Mouse (Mus musculus) kidney, postnatal 10 days (tissue): ENCODE data around the gene Lysmd3.
"Not testable (repeated sequence)": the region's sequence is repeated elsewhere in the genome, so short reads cannot be mapped to it uniquely, and the experiment has no call there.

Experiments used
- DNase-seq: peaks from one replicate; pipeline ENCODE4 v3.0.0; 2021; ENCODE audit warnings: mixed read lengths

Gene Lysmd3

DNA sequence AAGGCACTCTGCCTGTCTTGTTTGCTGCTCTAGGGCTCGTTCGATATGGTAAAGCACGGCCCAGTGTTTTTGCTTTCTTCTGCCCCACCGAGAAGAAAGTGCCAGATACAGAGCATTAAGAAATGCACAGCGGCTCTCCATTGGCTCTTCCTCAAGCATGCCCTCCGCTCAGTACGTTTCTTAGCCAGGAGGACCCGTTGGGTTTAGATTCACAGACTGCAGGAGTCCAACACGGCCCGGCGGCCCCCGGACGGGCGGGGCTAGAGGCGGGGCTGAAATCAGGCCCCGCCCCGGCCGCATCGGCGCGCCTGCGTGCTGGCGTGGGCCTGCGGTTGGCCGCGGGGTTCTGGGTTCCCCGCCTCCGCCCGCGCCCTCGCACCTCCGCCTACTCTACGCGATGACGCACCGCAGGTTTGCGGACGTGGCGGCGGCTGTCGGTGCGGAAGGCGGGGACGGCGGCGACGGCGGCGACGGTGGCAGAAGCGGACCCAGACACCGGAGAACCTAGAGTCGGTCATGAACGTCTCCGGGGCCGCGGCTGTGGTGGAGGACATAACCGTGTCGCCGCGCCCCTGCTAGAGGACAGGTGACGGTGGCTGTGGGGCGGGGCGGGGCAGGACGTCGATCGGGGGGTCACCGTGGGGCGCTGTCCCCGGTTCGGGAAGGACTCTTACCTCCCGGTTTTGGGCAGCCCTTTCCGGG, at the start of gene Lysmd3:
Gene Lysmd3, plus strand, starts transcription at position 313 of the 702 bp plus-strand sequence.
- DNase-seq, result peak; percentile 97

DNA sequence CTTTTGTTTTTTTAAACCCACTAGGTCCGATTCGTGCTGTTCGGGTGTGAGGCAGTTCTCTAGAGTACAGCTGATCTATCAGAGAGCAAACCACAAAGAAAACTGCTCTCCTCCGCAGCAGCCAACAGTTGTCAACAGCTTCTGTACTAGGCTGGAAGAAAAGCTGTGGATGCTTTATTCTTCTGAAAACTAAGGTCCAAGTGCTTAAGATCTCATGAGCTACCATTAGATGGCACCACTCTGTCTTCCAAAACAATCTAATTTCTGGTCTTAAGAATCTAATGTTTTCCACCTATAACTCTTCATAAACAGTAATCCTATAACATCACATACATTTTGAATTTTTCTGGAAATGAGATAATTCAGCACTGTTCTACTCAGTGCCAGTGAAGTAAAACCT, 47.1 kb upstream of the Lysmd3 start:
- no peak for DNase-seq

DNA sequence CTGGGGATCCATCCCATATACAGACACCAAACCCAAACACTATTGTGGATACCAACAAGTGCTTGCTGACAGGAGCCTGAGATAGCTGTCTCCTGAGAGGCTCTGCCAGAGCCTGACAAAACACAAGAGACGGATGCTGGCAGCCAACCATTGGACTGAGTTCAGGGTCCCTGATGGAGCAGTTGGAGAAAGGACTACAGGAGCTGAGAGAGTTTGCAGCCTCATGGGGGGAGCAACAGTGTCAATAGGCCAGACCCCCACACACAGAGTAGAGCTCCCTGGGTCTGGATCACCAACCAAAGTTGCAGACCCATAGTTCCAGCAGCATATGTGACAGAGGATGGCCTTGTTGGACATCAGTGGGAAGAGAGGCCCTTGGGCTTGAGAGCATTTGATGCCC, 29.6 kb upstream of the Lysmd3 start:
- DNase-seq, result not testable (repeated sequence)

DNA sequence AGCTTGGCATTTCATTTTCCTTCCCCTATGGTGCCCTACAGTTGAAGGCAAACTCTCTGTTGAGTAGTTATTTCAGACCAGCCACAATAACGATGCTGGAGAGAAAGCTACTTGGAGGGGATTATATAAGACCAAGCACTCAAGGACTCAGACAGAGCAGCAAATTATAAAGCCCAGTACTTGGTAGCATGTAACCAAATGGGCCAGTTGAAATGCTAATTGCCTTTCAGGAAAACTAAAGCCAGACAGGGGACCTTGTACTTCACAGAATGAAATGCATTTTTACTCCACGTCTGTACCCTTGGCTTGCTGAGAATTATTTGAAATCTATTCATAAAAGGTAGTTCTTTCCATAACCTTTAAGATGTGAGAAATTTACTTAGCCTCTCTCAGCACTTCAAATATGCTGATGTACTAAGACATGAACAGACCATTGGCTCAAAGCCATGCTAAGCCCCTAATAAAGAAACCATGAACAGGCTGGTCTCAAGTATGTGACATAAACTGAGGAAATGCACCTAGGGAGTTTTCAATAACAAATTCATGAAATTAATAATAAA, 28.8 kb upstream of the Lysmd3 start:
- no peak for DNase-seq

DNA sequence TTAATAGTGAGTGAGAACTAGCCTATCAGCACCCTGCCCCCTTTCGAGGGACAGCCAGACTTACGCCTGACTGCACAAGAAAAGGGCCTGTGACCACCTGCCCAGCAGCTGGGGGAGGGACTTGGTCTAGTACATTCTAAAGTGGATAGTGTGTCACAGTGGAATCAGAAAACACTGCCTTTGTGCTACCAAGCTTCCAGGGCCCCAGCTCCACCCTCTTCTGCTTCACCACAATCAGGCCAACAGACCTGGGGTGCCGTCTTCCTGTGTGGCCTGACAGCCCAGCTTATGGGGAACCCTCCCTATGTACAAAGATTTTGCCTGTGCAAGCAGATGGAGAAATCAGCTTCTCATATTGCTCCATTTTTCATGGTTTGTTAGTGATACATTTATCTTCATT, 28.1 kb upstream of the Lysmd3 start:
- DNase-seq, result no peak

DNA sequence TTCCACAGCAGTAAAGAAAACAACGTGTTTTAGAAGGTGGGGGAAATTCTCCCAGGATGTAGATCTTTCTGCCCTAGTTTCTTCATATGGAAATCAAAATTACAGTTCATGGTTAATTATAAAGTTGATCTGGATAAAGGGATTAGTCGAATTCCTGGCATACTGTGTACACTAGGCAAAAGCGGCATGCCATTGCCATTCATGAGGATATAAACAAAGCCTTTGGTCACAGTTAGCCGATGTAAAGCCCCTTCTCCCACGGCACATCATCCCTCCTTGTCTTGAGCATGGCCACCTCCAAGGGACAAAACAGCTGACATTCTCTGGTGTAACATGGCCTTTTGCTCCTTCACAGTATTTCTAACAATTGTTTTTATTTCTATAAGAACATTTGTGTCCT, 26.9 kb upstream of the Lysmd3 start:
- DNase-seq, result no peak

DNA sequence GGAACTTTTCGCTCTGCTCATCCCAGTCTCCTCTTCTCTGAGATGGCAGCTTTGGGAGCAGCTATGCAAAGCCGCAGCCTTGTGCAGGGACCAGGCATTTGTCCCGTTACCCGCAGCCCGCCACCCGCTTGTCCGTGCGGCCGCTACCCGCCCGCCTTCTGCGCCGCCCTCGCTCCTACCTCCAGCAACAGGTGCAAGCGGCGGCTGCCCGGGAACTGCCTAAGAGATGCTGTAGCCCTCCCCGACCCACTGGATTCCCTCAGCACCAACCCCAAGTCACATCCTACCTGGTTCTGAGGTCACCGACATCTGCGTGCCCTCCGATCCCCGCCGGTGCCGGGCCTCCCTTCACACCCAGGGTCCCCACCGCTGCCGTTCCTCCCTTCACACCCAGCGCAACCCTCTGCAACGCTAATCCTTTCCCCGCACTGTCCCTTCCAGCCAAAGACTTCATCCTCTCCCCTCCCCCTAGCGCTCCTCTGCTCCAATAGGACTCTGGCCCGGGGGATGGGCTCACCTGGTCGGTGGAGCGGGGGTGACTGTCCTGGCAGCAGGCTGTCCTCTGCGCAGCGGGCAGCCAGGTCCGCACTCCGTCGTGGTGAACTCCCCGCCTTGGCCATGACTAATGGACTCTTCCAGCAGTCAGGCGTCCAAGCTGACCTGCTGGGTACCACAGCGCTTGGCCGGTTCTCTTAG, 24.6 kb upstream of the Lysmd3 start, which contains the start of gene Adgrv1:
Gene Adgrv1, minus strand, starts transcription at position 435 of the 696 bp plus-strand sequence.
- DNase-seq, result peak; percentile 81

DNA sequence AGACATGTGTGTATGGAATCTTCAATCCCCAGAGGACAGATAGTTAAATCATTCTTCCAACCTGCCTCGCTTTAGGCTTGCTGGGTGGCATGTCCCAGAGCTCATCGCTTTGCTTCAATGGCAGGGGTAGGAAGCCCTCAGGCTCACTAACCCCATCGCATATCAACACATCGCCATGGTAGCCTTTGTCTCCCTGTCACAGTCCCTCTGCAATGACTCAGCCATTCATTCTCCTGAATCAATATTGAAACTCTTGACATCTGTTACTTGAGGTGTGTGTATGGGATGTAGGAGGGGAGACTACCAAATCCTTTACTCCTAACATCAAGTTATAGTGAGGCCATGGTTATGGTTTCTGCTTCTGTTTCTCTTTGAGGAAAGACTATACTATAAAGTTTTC, 17.8 kb upstream of the Lysmd3 start:
- DNase-seq, result no peak

DNA sequence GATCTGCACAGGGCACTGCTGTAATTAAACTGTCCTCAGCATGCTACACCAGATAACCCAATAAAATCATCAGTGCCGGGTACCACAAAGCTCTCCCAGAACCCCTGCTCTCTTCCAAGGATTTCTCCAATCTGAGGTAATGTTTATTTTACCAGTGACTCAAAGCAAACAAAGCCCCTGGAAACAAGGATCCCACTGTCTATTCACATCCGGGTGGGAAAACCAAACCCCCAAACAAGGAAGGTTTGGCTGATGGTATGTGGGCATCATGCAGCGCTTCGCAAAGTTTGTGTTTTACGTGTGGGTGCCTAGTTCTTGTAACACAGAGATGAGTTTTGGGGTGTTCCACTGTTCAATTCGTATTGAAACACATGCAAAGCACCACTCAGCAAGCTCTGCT, 16.6 kb upstream of the Lysmd3 start:
- no peak for DNase-seq

DNA sequence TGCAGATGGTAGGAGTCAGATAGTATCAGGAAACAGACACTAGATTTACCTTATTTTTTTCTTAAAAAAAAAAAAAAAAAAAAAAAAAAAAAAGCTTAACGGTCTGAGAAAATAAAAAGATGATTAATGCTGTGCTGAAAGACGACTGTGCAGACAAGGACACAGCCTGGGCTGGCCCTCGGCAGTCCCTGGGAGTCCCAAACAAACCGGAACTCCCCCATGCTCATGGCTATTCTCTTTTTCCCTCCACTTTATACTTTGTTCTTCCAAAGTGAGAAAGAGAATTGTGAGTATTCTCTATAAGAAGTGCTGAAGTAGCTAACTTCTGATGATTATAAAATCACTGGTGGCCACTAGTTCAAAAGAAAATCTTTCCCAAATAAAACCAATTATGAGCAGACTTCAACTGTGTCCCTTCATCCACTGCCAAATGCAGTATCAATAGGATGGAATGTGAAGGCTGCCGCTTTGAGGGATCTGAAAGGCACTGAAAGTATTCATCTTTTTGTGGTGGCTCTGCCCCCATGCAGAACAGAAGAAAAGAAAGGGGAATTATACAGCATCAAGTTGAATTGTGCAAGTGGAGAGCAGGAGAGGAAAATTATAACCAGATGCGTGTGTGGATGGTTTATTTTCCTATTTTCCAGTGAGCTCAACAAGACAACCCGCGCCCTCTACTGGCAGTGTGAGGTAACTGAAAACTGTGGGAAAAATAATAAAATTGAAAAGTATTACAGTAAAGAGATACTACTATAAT, 16.0 kb upstream of the Lysmd3 start:
- DNase-seq, result peak; percentile 67

DNA sequence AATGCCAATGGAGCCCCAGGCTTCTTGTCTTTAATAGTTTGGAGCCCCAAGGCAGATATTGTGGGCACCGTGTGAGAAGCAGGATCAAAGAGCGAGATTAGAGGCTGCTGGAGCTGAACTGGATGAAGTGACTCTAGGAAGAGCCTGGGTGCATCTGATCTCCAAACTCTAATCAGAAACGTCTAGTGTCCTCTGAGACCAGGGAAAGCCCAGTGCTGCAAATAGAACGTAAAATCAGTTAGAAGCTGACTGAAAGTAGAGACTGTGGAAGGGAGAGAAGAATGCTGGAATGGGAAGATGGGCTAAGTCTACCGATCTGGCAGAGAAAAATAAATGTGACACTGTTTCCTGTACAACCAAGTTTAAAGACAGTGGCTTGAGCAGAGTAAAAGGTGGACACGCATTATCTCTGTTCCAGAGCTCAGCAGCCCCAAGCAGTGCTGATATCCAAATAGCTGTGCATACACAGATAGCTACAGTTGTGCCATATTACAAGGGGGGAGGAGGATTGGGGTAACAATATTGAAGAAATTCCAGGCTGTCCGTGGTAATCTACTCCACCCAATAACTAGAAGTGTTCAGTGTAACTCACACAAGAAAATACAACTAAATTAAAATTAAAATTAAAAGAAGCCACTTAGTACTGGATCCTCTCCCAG, 14.8 kb upstream of the Lysmd3 start:
- no peak for DNase-seq

DNA sequence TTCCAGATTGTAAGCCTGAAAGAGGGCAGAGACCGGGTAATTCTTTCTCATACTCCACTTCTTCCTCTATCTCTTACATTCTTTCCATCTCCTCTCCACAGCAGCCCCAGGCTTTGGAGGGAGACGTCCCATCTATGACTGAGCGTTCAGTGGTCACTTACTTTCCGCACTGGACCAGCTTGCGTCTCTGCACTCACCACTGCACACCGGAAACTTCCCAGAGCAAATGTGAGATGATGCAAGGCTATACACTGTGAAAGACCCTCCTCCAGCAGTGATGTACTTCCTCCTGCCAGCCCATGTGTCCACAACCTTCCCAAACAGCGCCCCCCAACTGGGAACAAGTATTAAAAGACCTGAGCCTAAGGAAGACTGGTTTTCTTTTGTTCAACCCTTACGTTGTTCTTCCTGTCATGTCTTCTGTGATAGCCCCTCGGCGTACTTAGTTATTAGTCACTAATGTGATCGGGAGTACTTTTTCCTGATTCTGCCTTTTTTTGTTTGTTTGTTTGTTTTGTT, 13.4 kb upstream of the Lysmd3 start:
- DNase-seq, result no peak

DNA sequence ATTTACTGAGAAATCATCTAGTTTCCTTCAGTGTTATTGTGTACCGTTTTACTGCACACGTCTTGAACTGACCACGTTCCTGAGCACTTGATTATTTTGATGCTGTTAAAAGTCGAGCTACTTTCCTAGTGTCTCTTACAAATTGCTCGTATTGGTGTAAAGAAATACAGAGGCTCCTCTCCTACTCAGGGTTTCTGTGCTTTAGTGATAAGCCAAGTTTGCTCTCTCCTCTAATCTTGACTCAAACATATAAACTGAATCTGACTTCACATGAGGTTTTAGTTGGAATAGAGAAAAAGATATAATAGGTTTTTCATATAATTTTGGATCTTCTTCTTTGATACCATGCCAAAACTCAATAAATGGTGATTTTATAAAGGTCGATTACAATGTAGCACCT, 11.1 kb upstream of the Lysmd3 start:
- DNase-seq, result no peak

DNA sequence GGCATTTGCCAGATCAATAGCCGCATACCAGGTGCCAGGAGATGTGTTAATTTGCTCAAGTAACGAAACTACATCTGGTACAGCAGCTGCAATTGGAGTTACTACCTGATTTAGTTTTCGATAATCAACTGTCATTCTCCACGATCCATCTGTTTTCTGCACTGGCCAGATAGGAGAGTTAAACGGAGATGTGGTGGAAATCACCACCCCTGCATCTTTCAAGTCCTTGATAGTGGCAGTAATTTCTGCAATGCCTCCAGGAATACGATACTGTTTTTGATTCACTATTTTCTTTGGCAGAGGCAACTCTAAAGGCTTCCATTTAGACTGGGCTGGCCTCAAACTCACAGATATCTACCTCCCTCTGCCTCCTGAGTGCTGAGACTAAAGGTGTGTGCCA, 7.1 kb upstream of the Lysmd3 start:
- DNase-seq, result not testable (repeated sequence)

DNA sequence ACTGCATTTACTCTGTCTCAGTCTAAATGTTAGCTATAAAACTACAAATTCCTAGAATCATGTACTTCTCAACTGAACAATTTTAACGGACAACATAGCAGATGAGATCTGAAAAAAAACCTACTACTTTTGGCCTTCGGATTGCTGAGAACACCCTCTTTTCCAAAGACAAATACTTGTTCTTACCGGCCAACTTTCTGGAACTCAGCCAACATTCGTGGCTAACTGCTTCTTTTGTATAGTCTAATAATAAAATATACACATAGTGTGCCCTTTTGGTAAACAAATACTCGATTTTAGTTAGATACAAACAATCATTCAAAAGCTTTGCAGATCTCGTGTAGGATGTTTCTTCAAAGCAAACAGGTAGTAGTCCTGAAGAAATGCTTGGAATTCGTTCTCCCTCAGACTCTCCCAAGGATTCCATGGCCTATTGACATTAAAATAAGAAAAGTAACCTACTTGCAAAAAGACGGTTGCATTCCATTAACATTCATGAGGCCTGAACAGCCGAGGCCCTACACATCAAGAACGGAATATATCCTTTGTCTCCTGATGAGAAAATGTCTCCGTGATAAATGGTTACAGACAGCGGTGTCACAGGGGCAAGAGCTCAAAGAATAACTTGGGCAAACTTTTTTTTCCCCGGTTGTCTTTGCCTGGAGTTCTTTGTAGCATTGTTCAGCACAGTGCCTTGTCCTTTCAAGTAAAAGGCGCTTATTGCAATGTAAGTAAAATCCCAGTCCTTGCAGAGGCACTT, 1.2 kb upstream of the Lysmd3 start:
- peak; percentile 34 for DNase-seq

DNA sequence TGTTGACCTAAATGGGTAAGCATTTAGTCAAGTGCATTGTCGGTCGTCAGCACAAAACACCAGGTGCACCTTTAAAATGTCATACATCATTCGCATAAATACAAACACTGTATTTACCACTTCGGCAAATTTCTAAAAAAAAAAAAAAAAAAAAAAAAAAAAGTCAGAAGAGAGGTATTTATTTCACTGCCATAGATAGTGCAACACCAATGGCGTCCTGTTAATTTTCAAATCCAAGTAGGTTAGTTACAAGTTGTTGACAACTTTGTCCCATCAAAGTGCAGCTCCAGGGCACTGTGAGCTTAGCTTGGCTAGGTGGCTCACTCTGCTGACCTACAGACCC, 484 bp upstream of the Lysmd3 start:
- no peak for DNase-seq

DNA sequence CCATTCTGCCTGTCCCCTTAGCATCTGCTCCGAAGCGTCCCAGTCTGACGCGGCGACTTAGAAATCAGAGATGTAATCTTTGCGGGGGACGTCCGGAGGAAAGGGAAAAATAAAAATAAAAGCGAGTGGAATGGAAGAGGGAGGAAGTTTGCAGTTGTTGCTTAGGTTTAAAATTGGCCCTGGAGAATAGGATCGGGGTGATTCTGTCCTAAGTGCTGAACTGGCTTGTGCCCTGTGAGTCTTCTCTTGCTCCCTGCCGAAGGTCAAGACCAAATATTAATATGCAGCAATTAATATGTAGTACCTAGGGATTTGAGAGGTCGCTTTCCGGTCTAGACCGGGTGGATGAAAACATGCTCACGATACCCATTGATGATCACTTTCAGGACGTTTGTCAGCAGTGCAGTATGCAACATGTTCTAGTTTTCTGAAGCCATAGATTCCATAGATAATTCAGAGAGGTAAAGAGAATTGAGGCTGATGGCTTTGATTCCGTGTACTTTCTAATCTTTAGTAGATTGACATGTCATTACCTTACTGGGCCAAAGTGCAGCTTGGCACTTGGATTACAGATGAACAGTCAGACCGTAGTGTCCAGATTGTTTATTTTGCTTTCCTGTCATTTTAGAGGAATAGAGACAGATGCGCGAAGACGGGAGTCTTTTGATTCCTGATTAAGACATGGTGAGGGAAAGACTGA, 740 bp downstream of the Lysmd3 start:
- DNase-seq, result no peak

DNA sequence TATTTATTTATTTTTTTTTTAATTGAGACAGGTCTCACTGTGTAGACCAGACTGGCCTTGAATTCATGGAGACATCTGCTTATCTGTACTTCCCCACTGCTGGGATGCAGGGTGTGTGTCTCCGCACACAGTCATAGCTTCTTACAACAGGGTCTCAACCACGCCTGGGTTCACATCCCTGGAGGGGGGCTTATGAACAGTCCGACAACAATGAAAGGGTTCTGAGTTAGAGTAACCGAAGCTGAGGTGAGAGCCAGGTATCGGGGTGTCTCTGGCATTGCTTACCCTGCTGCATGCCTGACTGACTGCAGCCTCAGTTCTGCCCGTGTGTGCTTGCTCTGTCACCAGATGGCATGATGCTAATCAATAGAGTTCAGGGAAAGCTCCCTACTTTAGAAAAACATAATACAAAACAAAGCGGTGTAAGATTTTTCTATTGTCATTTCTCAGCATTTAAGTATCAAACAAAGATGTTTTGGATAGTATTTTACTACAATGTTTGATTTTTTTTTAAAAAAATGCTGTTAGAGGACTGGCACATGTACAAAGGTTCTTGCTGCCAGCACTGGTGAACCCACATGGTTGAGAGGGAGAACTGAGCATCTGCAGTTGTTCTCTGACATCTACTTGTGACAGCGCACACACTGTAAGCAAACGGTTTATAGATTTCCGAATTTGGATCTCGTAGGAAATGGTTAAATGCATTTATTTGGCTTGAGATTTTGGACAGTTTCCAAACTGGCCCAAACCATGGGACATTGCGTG, 6.3 kb downstream of the Lysmd3 start:
- no peak for DNase-seq

DNA sequence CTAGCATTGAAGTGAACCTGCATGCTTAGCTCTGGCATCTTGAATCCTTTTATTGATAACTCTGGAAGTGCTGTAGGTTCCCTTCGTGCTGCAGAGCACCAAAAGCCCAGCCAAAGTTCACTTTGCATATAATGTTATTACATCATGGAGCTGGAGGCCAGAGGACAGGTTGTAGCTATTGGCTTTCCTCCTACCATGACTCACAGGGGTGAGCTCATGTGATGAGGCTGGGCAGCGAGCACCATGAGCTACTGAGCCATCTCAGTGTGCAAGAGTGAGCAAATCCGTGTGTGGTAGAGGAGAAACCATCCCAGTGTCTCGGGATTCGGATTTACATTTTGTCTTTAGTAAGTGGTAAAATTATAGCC, 6.9 kb downstream of the Lysmd3 start:
- DNase-seq, result no peak

DNA sequence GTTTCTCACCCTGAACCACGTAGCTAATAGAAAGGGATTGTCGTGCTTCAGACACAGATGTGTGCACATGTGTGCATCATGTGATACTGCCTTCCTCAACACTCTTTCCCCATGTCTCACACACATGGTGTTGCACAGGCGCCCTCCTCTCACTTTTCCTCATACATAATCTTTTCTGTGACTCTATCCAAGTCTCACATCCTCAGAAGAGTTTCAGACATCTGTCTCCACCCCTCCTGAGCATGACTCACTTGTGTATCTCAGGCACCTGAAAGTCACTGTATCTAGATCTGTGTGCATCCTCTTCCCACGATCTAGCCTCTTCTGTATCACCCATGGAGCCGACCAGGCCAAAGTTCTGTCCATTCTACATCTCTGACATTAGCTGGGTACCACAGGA, 10.2 kb downstream of the Lysmd3 start:
- no peak for DNase-seq

DNA sequence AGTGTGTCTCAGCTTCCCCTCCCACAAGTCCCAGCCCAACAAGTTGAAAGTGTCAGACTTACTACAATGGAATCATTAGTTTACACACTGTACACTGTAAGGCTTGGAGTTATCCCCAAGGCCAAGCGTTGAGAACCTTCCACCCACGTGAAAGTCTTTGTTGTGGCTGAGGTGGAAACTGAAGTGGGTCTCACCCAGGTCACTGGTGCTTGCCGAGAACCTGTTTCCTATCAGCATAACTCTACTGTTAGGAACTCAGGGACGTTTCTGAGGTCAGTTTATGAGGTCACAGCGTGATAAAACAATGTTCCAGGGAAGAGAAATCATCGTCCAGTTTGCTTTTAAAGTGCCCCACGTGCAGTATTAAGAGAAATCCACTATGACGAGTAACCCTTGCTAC, 17.9 kb downstream of the Lysmd3 start:
- DNase-seq, result no peak
